Mouse (Mus musculus) heart, embryonic 15.5 days (tissue): ENCODE measurements around the gene Ociad1. TPM values are rescaled to one million over a fixed set of nuclear protein-coding genes. Genes with fewer than 3 reads are reported as not detected.

Experiments
- ATAC-seq: fragments of 200-750 bp; cut with Nextera tagmentation; replicated peaks from 2 replicates; pipeline ENCODE4 v1.8.0; 2017; ENCODE audit warnings: low read depth, moderate TSS enrichment; ENCODE audit not compliant: insufficient number of reproducible peaks, insufficient read depth, low FRiP score
- H3K27ac ChIP-seq: fragments of 300-500 bp; sonication (generic); 2 replicates; pipeline ENCODE4 v1.5.1; 2015; ENCODE audit warnings: mild to moderate bottlenecking, inconsistent platforms
- H3K27me3 ChIP-seq: fragments of 300-500 bp; sonication (generic); 2 replicates; pipeline ENCODE4 v1.6.1; 2015; ENCODE audit warnings: inconsistent platforms
- H3K36me3 ChIP-seq: fragments of 300-500 bp; sonication (generic); 2 replicates; pipeline ENCODE4 v1.6.1; 2015; ENCODE audit warnings: mild to moderate bottlenecking, inconsistent platforms
- H3K4me1 ChIP-seq: fragments of 300-500 bp; sonication (generic); replicated peaks from 2 replicates; pipeline ENCODE4 v1.6.1; 2015; ENCODE audit warnings: inconsistent platforms
- H3K4me2 ChIP-seq: fragments of 300-500 bp; sonication (generic); 2 replicates; pipeline ENCODE4 v1.6.1; 2015; ENCODE audit warnings: inconsistent platforms, mild to moderate bottlenecking, moderate library complexity
- H3K4me3 ChIP-seq: fragments of 300-500 bp; sonication (generic); 2 replicates; pipeline ENCODE4 v1.5.1; 2015; ENCODE audit warnings: mild to moderate bottlenecking, inconsistent platforms
- H3K9ac ChIP-seq: fragments of 300-500 bp; sonication (generic); 2 replicates; pipeline ENCODE4 v1.6.1; 2015; ENCODE audit warnings: mild to moderate bottlenecking, inconsistent platforms
- H3K9me3 ChIP-seq: fragments of 300-500 bp; sonication (generic); replicated peaks from 2 replicates; pipeline ENCODE4 v1.6.1; 2016; ENCODE audit warnings: inconsistent platforms
- WGBS: fragments of 180-500 bp; shearing (Covaris S2); methylation state at CpG from one replicate; pipeline ENCODE4 v1.1.7; 2015; ENCODE audit warnings: mixed read lengths; 5-methylcytosine and 5-hydroxymethylcytosine counted together
- polyA plus RNA-seq: library from polyadenylated mRNA; unstranded; fragments of >200 nt; fragmentation: Nextera tagmentation; extraction: Ambion mirVana; gene quantifications from 2 replicates; pipeline ENCODE4 v1.2.1, GENCODE M21; 2015

Gene Ociad1
- 237 and 244 TPM in 2 replicates for polyA plus RNA-seq

DNA sequence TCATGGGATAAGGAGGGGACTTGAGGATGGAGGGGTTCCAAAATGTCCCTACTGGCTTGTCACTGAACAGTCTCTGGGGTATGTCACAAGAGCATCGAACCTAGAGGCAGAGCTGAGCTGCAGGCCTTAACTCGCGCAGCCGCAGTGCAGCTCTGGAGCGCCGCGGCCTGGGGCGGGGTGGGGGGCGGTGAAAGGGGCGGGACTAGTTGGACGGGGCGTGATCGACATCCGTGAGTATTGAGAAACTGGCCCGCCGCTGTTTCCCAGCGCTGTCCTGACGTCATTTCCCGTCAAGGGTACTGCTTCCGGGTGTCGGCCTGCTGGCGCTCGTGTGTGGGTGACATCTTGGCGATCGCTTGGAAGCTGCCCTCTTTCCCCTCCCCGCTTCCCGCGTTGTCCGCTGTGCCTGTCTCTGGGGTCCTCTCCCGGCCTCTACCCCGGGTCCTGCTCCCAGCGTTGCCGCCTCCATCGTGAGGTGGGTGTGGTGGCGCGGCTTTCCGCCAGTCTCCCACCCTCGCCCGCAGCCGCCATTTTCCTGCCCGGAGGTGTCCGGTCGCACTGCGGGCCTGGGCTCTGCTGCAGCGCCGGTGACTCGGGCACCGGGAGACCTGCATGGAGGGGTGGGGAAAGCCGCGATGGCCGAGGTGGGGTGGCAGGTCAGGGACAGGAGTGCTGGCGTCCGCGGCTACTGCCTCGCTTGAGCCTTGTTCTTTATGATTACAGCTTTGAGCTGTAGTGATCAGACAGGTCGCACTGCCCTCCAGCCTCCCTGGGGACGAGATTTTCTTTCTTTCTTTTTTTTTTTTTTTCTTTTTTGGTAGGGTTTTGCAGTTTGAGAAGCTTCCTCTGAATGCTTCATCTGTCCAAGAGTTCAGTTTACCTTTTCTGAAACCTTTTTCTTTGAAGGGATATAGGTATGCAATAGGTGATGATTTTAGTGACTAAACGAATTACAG lies at the start of gene Ociad1:
TSS of gene Ociad1 (plus strand) at position 283 of the 956 bp plus-strand sequence.
- H3K4me2 ChIP-seq = peak within 1 kb of the TSS; percentile 69
- peak within 1 kb of the TSS; percentile 95 for H3K9ac ChIP-seq
- peak within 1 kb of the TSS; percentile 95 for H3K27ac ChIP-seq
- peaks cover 15% of the 10 kb centered on the region for H3K4me1 ChIP-seq
- H3K27me3 ChIP-seq = no peaks in the 10 kb centered on the region
- peak within 1 kb of the TSS; percentile 87 for H3K4me3 ChIP-seq
- H3K9me3 ChIP-seq = no peaks in the 10 kb centered on the region
- H3K36me3 ChIP-seq = peaks cover 19% of the 10 kb centered on the region
- peak; percentile 99 for ATAC-seq
- under 1% methylated on average over 57 of the region's 58 CpGs for WGBS

DNA sequence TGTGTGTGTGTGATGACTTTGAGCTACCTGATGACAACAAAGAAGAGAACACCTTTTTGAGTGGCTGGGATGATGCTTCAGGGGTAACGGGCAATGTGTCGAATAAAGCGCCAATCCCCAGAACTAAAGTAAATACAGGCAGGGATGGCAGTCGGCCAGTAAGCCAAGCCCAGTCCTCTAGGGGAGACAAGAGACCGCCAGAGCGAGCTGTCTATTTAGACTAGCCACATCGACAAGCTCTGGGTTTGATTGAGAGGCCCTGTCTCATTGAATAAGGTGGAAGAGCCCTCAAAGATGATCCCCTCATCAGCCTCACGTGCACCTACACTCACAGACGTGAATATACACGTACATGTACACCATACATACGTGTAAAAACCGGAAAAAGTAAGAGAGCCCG lies 48.2 kb upstream of the Ociad1 start:
- H3K4me1 ChIP-seq = peaks cover 35% of the 10 kb centered on the region
- no peak overlapping the region for H3K4me2 ChIP-seq
- H3K9me3 ChIP-seq = no peaks in the 10 kb centered on the region
- H3K27me3 ChIP-seq = no peaks in the 10 kb centered on the region
- H3K27ac ChIP-seq = no peak overlapping the region
- no peak overlapping the region for H3K9ac ChIP-seq
- H3K4me3 ChIP-seq = no peak overlapping the region
- WGBS = 55% methylated on average over 13 of the region's 13 CpGs
- 0 out of 2 replicates have a peak, but pooled peaks have one; percentile 31 for ATAC-seq
- H3K36me3 ChIP-seq = no peaks in the 10 kb centered on the region

DNA sequence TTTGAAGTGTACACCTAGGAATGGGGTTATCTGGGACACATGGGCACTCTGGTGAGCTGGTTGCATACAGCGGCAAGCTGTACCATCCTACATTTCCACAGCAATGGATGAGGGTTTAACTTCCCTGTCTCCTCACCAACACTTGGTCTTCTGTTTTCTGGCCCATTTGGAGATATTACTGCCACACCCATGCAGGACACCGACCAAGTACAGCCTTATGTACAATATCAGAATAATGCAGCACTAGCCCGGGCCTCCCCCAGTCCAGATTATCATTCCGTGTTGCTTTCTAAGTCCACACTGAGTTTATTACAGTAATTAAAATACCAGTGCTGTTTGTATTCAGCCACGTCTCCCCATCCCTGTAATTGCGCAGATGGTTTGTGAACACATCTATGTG lies 46.2 kb upstream of the Ociad1 start:
- WGBS = 89% methylated on average over 6 of the region's 6 CpGs
- Histone ChIP-seq H3K9ac (no peak overlapping the region), H3K36me3 (no peaks in the 10 kb centered on the region), H3K9me3 (no peaks in the 10 kb centered on the region), H3K4me3 (no peak overlapping the region), H3K27ac (no peak overlapping the region), H3K4me2 (no peak overlapping the region), H3K4me1 (peaks cover 41% of the 10 kb centered on the region), H3K27me3 (no peaks in the 10 kb centered on the region)
- no peak for ATAC-seq

- no peaks in the 10 kb centered on the region for H3K9me3 ChIP-seq
- H3K27ac ChIP-seq = no peak overlapping the region
- no peak overlapping the region for H3K4me3 ChIP-seq
- no peak overlapping the region for H3K4me2 ChIP-seq
- H3K4me1 ChIP-seq = peaks cover 41% of the 10 kb centered on the region
- WGBS = 77% methylated on average over 8 of the region's 8 CpGs
- H3K36me3 ChIP-seq = no peaks in the 10 kb centered on the region
- H3K27me3 ChIP-seq = no peaks in the 10 kb centered on the region
- no peak for ATAC-seq
- no peak overlapping the region for H3K9ac ChIP-seq
These were observed 44.4 kb upstream of the Ociad1 start for GRCm38 (mm10) chr5:73248211-73248610.

DNA sequence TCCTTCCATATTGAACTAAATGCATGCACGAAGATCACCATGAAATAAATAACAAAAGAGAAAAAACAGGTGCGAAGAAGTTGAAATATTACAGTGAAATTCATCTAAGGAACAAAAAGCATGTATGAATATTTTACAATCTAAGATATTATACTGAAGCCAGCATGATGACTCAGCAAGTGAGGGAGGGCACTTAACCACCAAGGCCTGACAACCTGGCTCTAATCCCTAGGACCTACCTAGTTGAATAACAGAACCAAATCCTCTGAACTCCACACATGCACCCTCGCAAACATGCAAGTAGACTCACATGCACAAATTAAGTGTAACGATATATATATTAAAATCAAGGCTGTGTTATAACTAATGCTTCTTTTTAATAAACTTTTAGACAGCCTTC lies 43.2 kb upstream of the Ociad1 start:
- H3K9ac ChIP-seq = no peak overlapping the region
- H3K27ac ChIP-seq = no peak overlapping the region
- no peaks in the 10 kb centered on the region for H3K9me3 ChIP-seq
- no peak overlapping the region for H3K4me3 ChIP-seq
- no peak overlapping the region for H3K4me2 ChIP-seq
- H3K4me1 ChIP-seq = peaks cover 45% of the 10 kb centered on the region
- no peaks in the 10 kb centered on the region for H3K27me3 ChIP-seq
- ATAC-seq = no peak
- 94% methylated on average over 4 of the region's 4 CpGs for WGBS
- H3K36me3 ChIP-seq = no peaks in the 10 kb centered on the region

DNA sequence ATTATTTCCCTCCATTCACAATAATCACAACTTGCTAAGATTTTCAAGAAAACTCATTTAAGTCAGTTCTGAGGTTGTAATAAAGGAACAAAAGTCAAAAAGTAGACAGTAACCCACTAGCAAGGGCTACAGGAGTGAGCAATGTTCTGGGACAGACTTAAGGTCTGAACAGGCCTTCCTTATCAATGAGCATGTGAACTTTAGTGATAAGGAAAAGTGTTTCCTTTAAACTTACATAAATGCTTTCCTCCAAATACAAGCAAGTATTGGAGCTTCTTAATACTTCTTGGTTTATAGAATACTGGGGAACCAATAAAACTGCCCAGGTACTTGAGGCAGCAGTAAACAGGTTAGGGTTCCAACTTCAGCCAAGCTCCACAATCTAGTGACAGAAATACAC lies 39.8 kb upstream of the Ociad1 start:
- 0 out of 2 replicates have a peak overlapping the region, but pooled peaks have one; percentile 35 for H3K27ac ChIP-seq
- no peaks in the 10 kb centered on the region for H3K36me3 ChIP-seq
- H3K27me3 ChIP-seq = no peaks in the 10 kb centered on the region
- ATAC-seq = no peak
- H3K4me3 ChIP-seq = no peak overlapping the region
- H3K4me1 ChIP-seq = peaks cover 34% of the 10 kb centered on the region
- no peak overlapping the region for H3K9ac ChIP-seq
- no peaks in the 10 kb centered on the region for H3K9me3 ChIP-seq
- peak overlapping the region; percentile 16; the same call in 1 of the 2 replicates for H3K4me2 ChIP-seq

DNA sequence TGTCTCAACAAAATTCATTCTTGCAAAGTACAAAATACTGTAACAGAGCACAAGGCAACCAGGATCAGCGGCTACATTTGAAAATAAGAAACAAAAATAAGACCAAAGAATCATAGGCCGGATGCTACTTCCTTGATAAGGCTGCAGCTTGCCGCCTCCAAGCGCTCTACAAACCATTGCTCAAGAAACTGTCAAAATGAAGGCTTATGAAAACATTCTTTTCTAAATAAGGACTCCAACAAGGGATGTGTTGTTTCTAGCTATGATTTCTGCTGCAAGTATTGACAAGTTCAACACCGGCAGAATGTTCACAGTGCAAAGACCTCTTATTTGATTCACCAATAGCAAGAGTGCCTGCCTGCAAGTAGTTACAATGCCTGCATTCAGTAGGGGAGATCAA lies 37.9 kb upstream of the Ociad1 start:
- no peaks in the 10 kb centered on the region for H3K27me3 ChIP-seq
- H3K4me2 ChIP-seq = peak overlapping the region; percentile 67
- peak overlapping the region; percentile 95 for H3K4me3 ChIP-seq
- whole genome bisulfite sequencing = 20% methylated on average over 5 of the region's 5 CpGs
- H3K27ac ChIP-seq = peak overlapping the region; percentile 96
- ATAC-seq = no peak
- peaks cover 29% of the 10 kb centered on the region for H3K4me1 ChIP-seq
- H3K9me3 ChIP-seq = no peaks in the 10 kb centered on the region
- H3K36me3 ChIP-seq = no peaks in the 10 kb centered on the region
- H3K9ac ChIP-seq = peak overlapping the region; percentile 91

- Histone ChIP-seq H3K27me3 (no peaks in the 10 kb centered on the region), H3K27ac (peak overlapping the region; percentile 96), H3K36me3 (no peaks in the 10 kb centered on the region), H3K4me3 (peak overlapping the region; percentile 95), H3K9me3 (no peaks in the 10 kb centered on the region), H3K9ac (peak overlapping the region; percentile 91), H3K4me1 (peaks cover 25% of the 10 kb centered on the region), H3K4me2 (peak overlapping the region; percentile 67)
- WGBS = under 1% methylated on average over 127 of the region's 129 CpGs
- peak; percentile 51 for ATAC-seq
These were observed 37.0 kb upstream of the Ociad1 start for GRCm38 (mm10) chr5:73255321-73256251.

GRCm38 (mm10) chr5:73256352-73257065 lies 36.1 kb upstream of the Ociad1 start, which contains the start of gene Fryl:
Fryl (minus strand) TSS chr5:73256619.
- Histone ChIP-seq H3K9me3 (no peaks in the 10 kb centered on the region), H3K27me3 (no peaks in the 10 kb centered on the region), H3K4me3 (peak within 1 kb of the TSS; percentile 95), H3K4me2 (peak within 1 kb of the TSS; percentile 77), H3K27ac (peak within 1 kb of the TSS; percentile 96), H3K9ac (peak within 1 kb of the TSS; percentile 91), H3K4me1 (peaks cover 25% of the 10 kb centered on the region), H3K36me3 (no peaks in the 10 kb centered on the region)
- 1% methylated on average over 42 of the region's 44 CpGs for WGBS
- ATAC-seq = peak; percentile 98

DNA sequence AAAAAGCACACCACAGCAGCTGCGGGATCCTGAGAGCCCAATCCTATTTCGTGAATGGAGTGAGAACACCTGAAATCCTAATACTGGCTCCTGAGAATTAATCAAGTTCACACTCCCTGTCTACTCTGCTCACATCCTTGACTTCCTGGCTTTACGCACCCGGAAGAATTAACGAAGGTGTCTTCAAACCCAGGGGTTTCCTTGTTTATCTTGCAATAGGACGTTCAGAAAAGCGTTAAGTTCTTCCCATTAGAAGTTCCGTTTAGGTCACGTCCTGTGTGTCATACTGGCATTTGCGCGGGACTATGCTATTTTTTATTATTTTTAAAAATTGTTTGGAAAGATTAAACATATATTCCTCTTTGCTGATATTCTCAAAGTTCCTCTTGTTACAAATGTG lies 35.5 kb upstream of the Ociad1 start:
- ATAC-seq = no peak
- peaks cover 22% of the 10 kb centered on the region for H3K4me1 ChIP-seq
- H3K27me3 ChIP-seq = no peaks in the 10 kb centered on the region
- peak overlapping the region; percentile 95 for H3K4me3 ChIP-seq
- no peaks in the 10 kb centered on the region for H3K9me3 ChIP-seq
- H3K9ac ChIP-seq = peak overlapping the region; percentile 53
- 2% methylated on average over 11 of the region's 11 CpGs for WGBS
- peak overlapping the region; percentile 79 for H3K27ac ChIP-seq
- peak overlapping the region; percentile 77 for H3K4me2 ChIP-seq
- H3K36me3 ChIP-seq = no peaks in the 10 kb centered on the region
